Mouse (Mus musculus) hematopoietic multipotent progenitor cell, adult 10-12 weeks (in vitro differentiated cells): ENCODE data around the gene Twf2. TPM values are rescaled to one million over a fixed set of nuclear protein-coding genes. Genes with fewer than 3 reads are reported as not detected.

ENCODE experiments used
- polyA plus RNA-seq: library from polyadenylated mRNA; stranded (reverse); fragments of >175 nt; gene quantifications from 2 replicates; pipeline ENCODE4 v1.2.3, GENCODE M21; 2012; ENCODE audit warnings: low replicate concordance

The Twf2 gene
- 96.4 and 134 TPM in 2 replicates for polyA plus RNA-seq

DNA sequence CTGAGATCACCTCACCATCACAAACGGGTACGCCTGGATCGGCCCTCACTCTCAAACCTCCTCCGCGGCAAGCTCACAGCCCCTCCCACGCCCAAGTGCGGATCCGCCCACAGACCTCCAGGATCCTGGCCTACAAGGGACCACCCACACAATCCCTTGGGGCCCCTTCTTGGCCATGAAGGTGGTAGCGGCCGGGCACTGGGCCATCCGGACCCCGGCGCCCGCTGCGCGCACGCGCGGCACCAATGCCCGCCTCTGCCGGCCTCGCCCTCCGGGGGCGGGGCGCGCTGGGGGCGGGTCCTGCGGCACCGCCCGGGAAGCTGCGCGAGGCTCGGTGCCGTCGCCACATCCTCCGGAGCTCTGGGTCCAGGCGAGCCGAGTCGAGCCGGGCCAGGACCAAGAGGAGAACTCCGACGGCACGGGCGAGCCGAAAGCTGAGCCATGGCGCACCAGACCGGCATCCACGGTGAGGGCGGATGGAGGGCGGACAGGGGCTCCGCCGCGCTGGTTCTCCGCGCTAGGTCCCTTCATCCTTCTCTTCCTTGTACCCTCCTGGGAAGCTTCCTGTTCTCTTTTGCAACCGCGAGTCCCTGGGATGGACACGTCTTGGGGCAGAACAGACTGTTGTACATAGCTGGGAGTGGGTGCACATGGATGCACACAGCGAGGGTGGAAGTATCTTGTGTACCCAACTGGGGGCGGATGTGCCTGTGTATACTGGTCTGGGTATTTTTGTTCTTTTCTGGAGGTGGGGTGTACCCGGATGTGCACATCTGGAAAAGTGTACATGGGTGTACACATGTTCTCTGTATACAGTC is at the start of gene Twf2:
TSS of gene Twf2 (plus strand) at position 290 of the 818 bp plus-strand sequence.

GRCm38 (mm10) chr9:106158037-106158491 is 44.8 kb upstream of the Twf2 start, which contains the start of gene Glyctk:
Gene Glyctk, minus strand, starts transcription at chr9:106158138.

GRCm38 (mm10) chr9:106170556-106171345 is 32.2 kb upstream of the Twf2 start, which contains the start of gene Wdr82:
Gene Wdr82, plus strand, starts transcription at chr9:106170928.

DNA sequence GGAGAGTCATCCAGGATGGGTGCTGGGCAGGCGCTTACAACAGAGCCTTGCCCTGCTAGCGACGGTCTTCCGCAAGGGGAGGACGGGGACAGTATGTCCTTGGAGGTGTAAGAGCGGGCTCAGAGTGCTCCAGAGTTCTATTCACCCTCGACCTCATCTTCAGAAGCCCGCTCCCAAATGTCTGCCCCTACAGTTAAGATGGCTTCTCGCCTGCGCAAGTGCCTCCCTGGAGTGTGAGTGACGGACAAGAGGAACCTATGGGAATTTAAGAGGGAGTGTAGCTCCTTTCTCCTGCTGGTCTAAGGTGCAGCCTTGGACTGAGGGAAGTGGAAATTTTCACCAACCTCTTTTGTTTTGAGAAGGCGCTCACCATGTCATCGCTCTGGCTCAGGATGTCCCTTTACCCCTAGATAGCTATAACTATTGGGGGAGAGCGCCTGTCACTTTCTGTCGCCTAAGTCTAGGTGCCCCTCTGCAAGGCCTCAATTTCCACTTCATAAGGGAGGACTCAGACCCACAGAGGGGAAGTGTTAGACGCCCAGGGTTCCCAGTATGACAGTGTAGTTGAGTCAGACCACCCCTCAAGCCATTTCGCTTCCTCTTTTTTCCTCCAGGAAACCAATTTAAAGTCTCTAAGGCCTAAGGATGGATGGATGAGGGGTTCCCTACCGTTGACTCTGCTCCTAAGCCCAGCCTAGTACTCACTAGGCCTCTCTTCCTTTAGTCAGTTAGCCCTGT is 3.2 kb upstream of the Twf2 start, which contains the start of gene Ppm1m:
TSS of gene Ppm1m (minus strand) at position 212 of the 738 bp plus-strand sequence.

GRCm38 (mm10) chr9:106222261-106222851 is 19.4 kb downstream of the Twf2 start, which contains the start of gene Tlr9:
Gene Tlr9, plus strand, starts transcription at chr9:106222598.

Other genes with a start within 250 kb of the Twf2 start
- 0.01 and 0.02 TPM in 2 replicates for gene Col6a5, start 242.5 kb upstream of the Twf2 start, polyA plus RNA-seq
- gene Col6a4, start 106.3 kb upstream of the Twf2 start, polyA plus RNA-seq, result 12.9 and 15.9 TPM in 2 replicates
- gene Glyctk, start 45.0 kb upstream of the Twf2 start, polyA plus RNA-seq, result 4.0 and 5.8 TPM in 2 replicates
- 12.3 and 20.0 TPM in 2 replicates for gene Wdr82, start 32.2 kb upstream of the Twf2 start, polyA plus RNA-seq
- gene Ppm1m, start 3.4 kb upstream of the Twf2 start, polyA plus RNA-seq, result 93.5 and 123 TPM in 2 replicates
- gene Tlr9, start 19.5 kb downstream of the Twf2 start, polyA plus RNA-seq, result 60.9 and 63.2 TPM in 2 replicates
- gene Alas1, start 45.5 kb downstream of the Twf2 start, polyA plus RNA-seq, result 8.3 and 18.2 TPM in 2 replicates
- 1.5 and 3.1 TPM in 2 replicates for gene Poc1a, start 78.0 kb downstream of the Twf2 start, polyA plus RNA-seq
- gene Dusp7, start 165.5 kb downstream of the Twf2 start, polyA plus RNA-seq, result 34.0 and 65.7 TPM in 2 replicates
- gene Rpl29, start 226.3 kb downstream of the Twf2 start, polyA plus RNA-seq, result 18.9 and 19.9 TPM in 2 replicates
- 20.3 and 21.3 TPM in 2 replicates for gene Acy1, start 235.2 kb downstream of the Twf2 start, polyA plus RNA-seq
- gene Abhd14b, start 244.4 kb downstream of the Twf2 start, polyA plus RNA-seq, result 4.2 and 4.6 TPM in 2 replicates
- gene Abhd14a, start 244.6 kb downstream of the Twf2 start, polyA plus RNA-seq, result 2.3 and 7.2 TPM in 2 replicates